Mouse (Mus musculus): ENCODE data around the gene Htatip2.

Gene Htatip2

GRCm38 (mm10) chr7:49785141-49785540 lies 26.2 kb downstream of the Htatip2 start:
- in situ Hi-C loops (cut with MboI, MseI): loop anchor here (10.0 kb wide), 1 partner anchor 140 kb away; no protein-coding TSS in a partner anchor

DNA sequence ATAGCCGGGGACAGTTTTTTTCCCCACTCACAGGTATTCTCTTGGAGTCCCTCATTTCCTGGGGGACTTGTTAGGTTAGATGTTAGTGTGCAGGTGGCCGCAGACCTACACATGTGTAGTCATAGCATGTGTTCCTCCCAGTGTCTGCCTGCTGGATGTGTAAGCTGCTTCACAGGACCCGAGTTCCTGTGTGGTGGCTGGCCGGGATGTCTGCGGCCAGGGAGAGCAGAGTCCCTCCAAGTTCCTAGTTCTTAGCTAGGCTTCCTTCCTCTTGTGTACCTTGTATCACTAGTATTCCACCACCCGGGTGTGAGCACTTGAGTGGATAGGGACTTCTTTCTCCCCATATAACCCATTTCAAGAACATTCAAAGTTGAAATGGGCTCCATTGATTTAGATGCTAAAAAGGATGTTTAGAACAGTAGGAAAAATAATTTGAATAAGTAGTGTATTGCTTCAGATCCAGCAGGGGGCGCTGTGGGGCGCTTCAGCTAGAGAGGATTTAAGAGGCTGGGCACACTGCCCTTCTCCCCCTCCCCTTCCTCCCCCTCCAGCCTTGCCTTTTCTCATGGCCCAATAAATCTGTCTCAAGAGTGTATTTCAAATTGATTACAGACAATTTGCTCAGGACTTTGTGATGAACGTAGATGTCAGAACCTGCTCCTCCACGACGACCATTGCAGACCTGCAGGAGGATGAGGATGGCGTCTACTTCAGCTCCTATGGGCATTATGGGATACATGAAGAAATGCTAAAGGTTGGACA lies 27.9 kb downstream of the Htatip2 start:
- in situ Hi-C loops (cut with MboI, MseI): loop anchor here (10.0 kb wide), 1 partner anchor 138 kb away; no protein-coding TSS in a partner anchor

DNA sequence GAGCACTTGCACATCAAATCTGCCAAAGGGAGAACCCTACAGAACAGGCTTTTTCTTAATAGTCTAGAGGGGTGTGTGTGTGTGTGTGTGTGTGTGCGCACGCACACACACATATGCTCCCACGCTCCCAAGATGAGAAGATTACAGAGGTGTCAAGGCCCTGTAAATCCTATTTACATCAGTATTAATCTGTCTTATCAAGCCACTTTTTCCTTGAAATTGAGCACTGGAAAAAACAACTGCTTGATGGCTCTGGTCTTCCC lies 28.4 kb downstream of the Htatip2 start:
- in situ Hi-C loops (cut with MboI, MseI): loop anchor here (10.0 kb wide), 1 partner anchor 137 kb away; no protein-coding TSS in a partner anchor

DNA sequence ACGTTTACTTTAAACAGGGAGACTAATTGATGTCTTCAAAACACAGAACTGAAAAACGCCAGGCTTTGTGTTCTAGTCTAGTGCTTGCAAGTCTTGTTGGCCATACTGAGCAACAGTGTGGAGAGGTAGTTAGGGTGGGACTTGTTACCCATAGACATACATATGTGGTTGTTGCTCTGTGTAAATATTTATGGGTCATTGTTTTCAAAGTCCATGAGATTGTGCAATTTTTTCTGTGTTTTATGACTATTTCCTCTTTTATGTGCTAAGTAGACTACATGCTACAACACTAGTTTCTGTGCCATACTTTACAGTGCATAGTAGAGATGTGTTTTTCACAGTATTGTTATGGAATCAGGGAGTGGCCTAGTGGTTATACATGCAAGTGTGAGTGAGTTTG lies 35.4 kb downstream of the Htatip2 start:
- in situ Hi-C loops (cut with MboI, MseI): no loop called here

GRCm38 (mm10) chr7:49797171-49797570 lies 38.3 kb downstream of the Htatip2 start:
- in situ Hi-C loops (cut with MboI, MseI): no loop called here

DNA sequence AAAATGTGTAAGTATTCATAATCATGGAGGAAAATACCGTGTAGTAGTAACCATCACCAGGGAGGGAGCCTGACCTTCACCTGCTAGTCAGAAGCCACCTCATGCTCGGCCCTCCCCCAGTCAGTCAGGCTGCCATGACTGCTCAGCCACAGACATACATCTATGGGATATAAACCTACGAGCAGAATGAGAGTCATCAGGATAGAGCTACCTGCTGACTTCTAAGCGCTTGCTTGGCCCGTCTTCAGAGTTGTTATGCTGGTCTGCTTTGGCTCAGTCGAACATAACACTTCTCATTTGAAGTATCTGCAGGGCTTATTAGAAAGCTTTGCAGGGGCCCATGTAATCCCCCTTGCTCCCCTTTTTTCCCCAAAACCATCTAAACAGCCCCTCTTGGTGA lies 44.6 kb downstream of the Htatip2 start:
- in situ Hi-C loops (cut with MboI, MseI): no loop called here

DNA sequence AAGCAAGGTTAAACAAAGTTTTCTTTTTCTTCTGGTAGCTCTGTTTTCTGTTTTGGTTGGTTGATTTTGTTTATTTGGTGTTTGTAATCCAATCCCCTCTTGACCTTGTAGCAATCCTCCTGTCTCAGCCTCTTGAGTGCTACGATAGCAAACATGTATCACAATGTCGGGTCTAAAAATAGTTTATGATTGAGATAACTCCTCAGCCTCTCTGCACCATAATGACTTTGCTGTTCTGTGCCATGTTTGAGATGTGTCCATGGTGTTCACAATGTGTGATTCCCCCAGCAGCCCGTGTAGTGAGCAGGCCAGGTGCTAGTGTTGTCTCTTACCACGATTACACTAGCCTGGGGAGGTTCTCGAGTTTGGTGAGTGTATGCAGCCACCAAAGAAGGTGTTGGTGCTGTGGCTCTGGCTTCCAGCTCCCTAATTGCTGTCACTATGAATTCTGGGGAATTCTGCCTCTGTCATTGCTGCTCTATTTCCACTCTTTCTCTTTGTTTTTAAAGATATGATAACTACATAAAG lies 45.8 kb downstream of the Htatip2 start:
- in situ Hi-C loops (cut with MboI, MseI): no loop called here

GRCm38 (mm10) chr7:49805618-49806017 lies 46.7 kb downstream of the Htatip2 start:
- in situ Hi-C loops (cut with MboI, MseI): no loop called here

DNA sequence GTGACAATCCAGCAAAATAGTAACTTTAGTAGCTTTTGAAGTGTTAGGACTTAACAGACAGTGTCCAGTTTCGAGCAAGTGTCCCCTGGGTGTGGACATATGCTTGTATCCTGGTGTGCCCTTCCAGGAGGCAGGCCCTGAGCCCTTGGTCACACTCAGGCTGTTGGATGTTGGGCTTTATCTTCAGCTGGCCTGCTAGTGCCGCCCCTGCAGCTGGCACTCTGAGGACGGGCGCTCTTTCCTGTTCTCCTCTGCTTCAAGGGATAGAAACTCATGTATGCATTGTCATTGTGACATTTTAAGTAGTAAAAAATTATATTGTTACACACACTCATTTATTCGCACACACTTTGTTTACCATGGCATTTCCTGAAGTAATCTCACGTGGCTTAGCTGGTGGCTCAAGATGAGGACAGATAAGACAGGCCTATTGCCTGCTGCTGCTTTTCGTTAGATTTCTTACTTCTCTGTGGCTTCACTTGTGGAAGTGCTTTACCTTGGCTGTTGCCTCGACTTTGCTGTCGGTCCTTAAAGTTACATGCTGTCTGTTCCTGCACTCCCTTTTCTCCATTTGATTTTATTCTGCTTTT lies 48.3 kb downstream of the Htatip2 start:
- in situ Hi-C loops (cut with MboI, MseI): no loop called here

DNA sequence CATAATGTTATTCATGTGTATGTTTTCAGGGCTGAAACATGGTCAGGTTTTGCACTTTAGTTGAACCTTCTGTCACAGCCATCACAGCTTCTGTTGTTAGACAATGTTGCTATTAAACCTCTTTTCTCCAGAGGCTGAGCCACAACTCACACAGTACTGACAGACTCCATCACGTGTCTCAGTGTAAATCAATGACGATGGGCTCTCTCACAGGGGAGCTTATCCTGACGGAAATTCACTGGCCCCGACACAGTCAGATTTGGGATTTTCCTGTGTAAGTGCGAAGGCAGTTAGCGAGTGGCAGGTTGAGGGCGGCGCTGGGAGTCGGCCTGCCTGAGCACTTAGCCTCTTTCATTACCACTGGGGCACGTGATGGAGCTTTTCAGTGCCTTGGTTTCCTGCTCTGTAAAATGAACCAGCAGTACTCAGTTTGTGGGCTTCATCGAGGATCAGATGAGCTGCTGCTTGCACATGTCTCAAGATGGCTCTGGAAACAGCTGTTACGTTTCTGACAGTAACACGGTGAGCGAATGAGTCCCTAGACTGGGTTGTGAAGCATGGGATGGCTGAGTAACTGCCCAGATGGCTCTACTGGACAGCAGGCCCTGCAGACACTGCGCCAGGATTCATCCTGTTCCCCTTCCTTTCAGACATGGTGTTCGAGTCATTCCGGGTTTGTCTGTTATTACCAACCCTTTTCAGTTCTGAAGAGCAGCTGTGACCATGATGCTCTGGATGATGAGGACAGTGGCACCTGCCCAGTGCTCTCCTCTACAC lies 49.1 kb downstream of the Htatip2 start:
- in situ Hi-C loops (cut with MboI, MseI): no loop called here

DNA sequence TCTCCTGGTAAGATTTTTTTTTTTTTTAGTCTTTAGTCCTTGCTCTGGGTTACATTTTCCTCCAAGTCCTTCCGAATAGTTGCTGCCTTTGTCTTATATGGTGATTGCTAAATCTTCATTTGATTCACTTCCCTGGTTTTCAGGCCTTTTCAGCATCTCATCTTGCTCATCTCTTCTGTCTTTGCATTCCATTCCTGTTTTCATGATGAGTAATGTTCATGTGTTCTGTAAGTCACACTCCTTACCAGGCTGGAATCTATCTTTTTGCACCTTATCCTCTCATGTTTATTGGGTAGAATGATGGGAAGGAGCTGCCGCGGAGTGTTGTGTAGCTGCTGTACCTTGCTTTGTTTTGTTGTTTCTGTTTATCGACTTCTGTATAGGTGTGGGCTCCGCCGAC lies 50.2 kb downstream of the Htatip2 start:
- in situ Hi-C loops (cut with MboI, MseI): no loop called here

GRCm38 (mm10) chr7:49809562-49809961 lies 50.6 kb downstream of the Htatip2 start:
- in situ Hi-C loops (cut with MboI, MseI): no loop called here

DNA sequence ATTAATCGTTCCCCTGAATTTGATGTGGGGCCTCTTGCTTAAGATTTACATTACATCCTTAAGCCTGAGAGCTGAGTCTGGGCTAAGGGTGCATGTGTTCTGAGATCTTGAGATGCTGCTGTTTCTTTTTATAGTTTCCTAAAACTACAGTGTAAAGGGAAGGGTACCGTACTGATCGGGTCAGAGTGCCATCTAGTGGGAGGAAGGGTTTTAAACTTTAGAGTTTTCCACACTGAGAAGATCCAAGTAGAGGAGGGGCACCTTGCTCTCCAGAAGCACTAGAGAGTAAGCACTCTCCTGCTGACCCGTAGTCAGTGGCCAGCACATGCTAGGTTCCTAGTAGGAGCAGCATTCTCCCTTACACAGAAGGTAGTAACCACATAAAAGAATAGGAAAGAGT lies 52.4 kb downstream of the Htatip2 start:
- in situ Hi-C loops (cut with MboI, MseI): no loop called here

DNA sequence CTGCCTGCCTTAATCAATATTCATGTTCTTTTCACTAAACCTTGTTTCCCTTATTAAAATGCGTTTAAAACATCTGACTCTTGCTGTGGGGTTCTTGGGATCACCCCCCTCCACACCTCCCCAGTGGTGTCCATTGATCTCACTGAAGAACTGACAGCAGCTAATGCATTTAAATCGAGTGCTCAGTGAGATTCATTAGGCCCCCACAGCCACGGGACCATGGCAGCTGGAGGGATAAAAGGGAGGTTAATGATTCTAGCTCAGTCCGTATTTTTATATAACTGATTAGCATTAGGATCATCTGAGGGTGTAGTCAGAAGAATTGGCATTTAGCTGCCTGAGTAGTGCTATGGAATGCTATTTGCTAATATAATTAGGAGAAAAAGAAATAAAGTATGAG lies 60.5 kb downstream of the Htatip2 start:
- in situ Hi-C loops (cut with MboI, MseI): no loop called here

DNA sequence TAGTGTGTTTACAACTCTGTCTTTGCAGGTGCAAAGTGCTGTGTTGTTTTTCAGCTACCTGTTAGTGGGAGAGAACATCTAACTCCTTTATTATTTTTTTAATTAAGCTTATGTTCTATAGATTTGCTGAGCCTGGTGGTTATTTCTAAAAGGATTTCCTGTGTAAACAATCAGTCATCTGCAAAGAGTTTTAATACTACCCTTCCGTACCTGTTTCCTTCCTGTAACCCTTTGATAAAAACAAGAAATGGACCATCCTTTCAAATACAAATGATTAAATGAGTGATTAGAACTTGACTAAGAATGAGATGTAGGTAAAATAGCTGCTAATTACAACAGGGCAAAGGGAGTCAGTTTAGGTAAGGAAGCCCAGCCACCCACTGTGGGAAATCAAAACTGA lies 62.5 kb downstream of the Htatip2 start:
- in situ Hi-C loops (cut with MboI, MseI): no loop called here

DNA sequence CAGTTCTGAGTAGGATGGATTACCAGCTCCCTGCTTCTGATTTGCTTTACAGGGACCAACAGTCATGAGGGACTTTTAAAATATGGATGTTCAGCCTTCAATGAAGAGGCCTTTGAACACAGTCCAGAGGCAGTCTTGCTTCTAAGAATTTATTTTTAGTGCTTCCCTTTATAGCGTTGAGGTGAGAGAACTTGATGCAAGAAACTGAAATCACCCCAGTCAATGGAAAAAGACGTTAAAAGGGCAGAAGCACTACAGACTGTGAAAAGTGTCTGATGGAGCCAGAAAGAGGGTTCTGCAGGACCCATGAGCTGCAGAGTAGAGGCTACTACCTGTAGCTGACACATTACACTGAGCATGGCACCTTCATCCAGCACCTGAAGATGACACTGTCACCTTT lies 63.1 kb downstream of the Htatip2 start:
- in situ Hi-C loops (cut with MboI, MseI): no loop called here

Data from regulatory T cell (primary cell).